Mouse (Mus musculus) midbrain, embryonic 13.5 days (tissue): ENCODE measurements around the gene Pdcd1lg2. TPM values are rescaled to one million over a fixed set of nuclear protein-coding genes. Genes with fewer than 3 reads are reported as not detected.
"Not testable (repeated sequence)": the region's sequence is repeated elsewhere in the genome, so short reads cannot be mapped to it uniquely, and the experiment has no call there.

Source experiments
- ATAC-seq: fragments of 200-750 bp; cut with Nextera tagmentation; 2 replicates; pipeline ENCODE4 v1.8.0; 2017; ENCODE audit warnings: mild to moderate bottlenecking, moderate TSS enrichment, moderate library complexity
- H3K27ac ChIP-seq: fragments of 300-500 bp; sonication (generic); 2 replicates; pipeline ENCODE4 v1.5.1; 2015; ENCODE audit warnings: inconsistent platforms, mild to moderate bottlenecking, moderate library complexity
- H3K27me3 ChIP-seq: fragments of 300-500 bp; sonication (generic); 2 replicates; pipeline ENCODE4 v1.6.1; 2015; ENCODE audit warnings: mild to moderate bottlenecking, inconsistent platforms
- H3K36me3 ChIP-seq: fragments of 300-500 bp; sonication (generic); 2 replicates; pipeline ENCODE4 v1.6.1; 2015; ENCODE audit warnings: mild to moderate bottlenecking, inconsistent platforms
- H3K4me1 ChIP-seq: fragments of 300-500 bp; sonication (generic); replicated peaks from 2 replicates; pipeline ENCODE4 v1.6.1; 2015; ENCODE audit warnings: inconsistent platforms
- H3K4me2 ChIP-seq: fragments of 300-500 bp; sonication (generic); replicated peaks from 2 replicates; pipeline ENCODE4 v1.6.1; 2015; ENCODE audit warnings: moderate library complexity, mild to moderate bottlenecking, inconsistent platforms
- H3K4me3 ChIP-seq: fragments of 300-500 bp; sonication (generic); replicated peaks from 2 replicates; pipeline ENCODE4 v1.5.1; 2015; ENCODE audit warnings: mild to moderate bottlenecking, inconsistent platforms
- H3K9ac ChIP-seq: fragments of 300-500 bp; sonication (generic); replicated peaks from 2 replicates; pipeline ENCODE4 v1.6.1; 2015; ENCODE audit warnings: mild to moderate bottlenecking, inconsistent platforms
- H3K9me3 ChIP-seq: fragments of 300-500 bp; sonication (generic); 2 replicates; pipeline ENCODE4 v1.6.1; 2016; ENCODE audit warnings: mild to moderate bottlenecking, inconsistent platforms
- WGBS: fragments of 180-500 bp; shearing (Covaris S2); methylation state at CpG from one replicate; pipeline ENCODE4 v1.1.7; 2015; 5-methylcytosine and 5-hydroxymethylcytosine counted together
- polyA plus RNA-seq: library from polyadenylated mRNA; unstranded; fragments of >200 nt; fragmentation: Nextera tagmentation; extraction: Ambion mirVana; gene quantifications from 2 replicates; pipeline ENCODE4 v1.2.1, GENCODE M21; 2015

Pdcd1lg2 gene
- polyA plus RNA-seq, 1 experiment from 2014 or later, result 0.09 TPM

GRCm38 (mm10) chr19:29406042-29407017 is 4.4 kb upstream of the Pdcd1lg2 start:
- Histone ChIP-seq H3K36me3 (no peaks in the 10 kb centered on the region), H3K27me3 (no peaks in the 10 kb centered on the region), H3K9ac (no peak overlapping the region), H3K9me3 (no peaks in the 10 kb centered on the region), H3K27ac (no peak overlapping the region), H3K4me2 (no peak overlapping the region), H3K4me1 (no peaks in the 10 kb centered on the region), H3K4me3 (no peak overlapping the region)
- no peak for ATAC-seq
- 87% methylated on average over 18 of the region's 18 CpGs for WGBS

GRCm38 (mm10) chr19:29412476-29413420 is 2.0 kb downstream of the Pdcd1lg2 start:
- H3K4me3 ChIP-seq, result no peak overlapping the region
- H3K9me3 ChIP-seq, result no peaks in the 10 kb centered on the region
- H3K4me2 ChIP-seq, result no peak overlapping the region
- no peak overlapping the region for H3K9ac ChIP-seq
- H3K27ac ChIP-seq, result no peak overlapping the region
- H3K36me3 ChIP-seq, result no peaks in the 10 kb centered on the region
- H3K4me1 ChIP-seq, result no peaks in the 10 kb centered on the region
- H3K27me3 ChIP-seq, result no peaks in the 10 kb centered on the region
- no peak for ATAC-seq
- 89% methylated on average over 6 of the region's 6 CpGs for WGBS

DNA sequence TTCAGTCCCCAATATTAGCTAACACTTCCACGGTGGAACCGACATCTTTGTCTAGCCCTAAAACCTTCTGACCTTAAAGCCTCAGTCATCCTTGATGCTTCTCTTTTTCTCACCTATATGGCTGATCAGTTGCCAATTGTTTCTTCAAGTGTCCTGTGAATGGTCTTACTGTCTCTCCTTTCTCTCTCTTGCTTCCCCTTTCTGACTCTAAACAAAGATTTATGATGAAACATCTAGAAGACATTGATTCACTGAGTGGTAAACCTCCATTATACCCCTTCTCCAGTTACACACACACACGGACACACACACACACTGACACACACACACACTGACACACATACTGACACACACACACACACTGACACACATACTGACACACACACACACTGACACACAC is 3.8 kb downstream of the Pdcd1lg2 start:
- ATAC-seq, result no peak
- Histone ChIP-seq H3K36me3 (no peaks in the 10 kb centered on the region), H3K27ac (no peak overlapping the region), H3K27me3 (no peaks in the 10 kb centered on the region), H3K9me3 (no peaks in the 10 kb centered on the region), H3K9ac (no peak overlapping the region), H3K4me2 (no peak overlapping the region), H3K4me1 (no peaks in the 10 kb centered on the region), H3K4me3 (no peak overlapping the region)
- 86% methylated on average over 3 of the region's 3 CpGs for WGBS

- not testable (repeated sequence) for ATAC-seq, H3K36me3 ChIP-seq, H3K9ac ChIP-seq, H3K9me3 ChIP-seq, H3K4me1 ChIP-seq, H3K4me2 ChIP-seq, H3K27ac ChIP-seq, H3K27me3 ChIP-seq, H3K4me3 ChIP-seq
Observed at GRCm38 (mm10) chr19:29414917-29415316, 4.2 kb downstream of the Pdcd1lg2 start.

DNA sequence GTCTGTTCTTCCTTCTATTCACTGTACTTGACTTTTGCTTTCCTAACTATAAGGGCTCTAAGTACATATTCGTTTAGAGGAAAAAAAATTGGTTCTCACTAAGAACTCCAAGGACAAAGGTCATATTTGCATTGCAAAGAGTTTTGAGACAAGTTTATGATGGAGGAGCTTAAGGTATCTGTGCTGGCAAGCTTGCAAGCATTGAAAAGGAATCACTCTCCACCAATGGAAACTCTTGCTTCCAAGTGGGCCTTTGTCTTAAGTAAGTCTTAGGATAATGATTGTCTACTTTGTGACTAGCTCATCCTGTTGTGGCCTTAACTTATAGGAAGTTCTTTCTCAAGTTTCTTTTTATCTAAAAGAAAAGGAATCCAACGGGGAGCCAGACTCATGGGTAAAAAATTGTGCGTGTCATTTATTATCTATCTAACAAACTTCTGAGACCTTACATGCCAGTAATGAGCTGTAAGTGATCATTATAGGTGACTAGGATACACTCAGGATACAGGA is 5.7 kb downstream of the Pdcd1lg2 start:
- no peaks in the 10 kb centered on the region for H3K36me3 ChIP-seq
- 82% methylated on average over 3 of the region's 3 CpGs for WGBS
- no peak for ATAC-seq
- H3K9me3 ChIP-seq, result no peaks in the 10 kb centered on the region
- no peaks in the 10 kb centered on the region for H3K27me3 ChIP-seq
- no peak overlapping the region for H3K4me3 ChIP-seq
- H3K4me2 ChIP-seq, result no peak overlapping the region
- H3K27ac ChIP-seq, result no peak overlapping the region
- no peak overlapping the region for H3K9ac ChIP-seq
- H3K4me1 ChIP-seq, result no peaks in the 10 kb centered on the region

GRCm38 (mm10) chr19:29417188-29417587 is 6.5 kb downstream of the Pdcd1lg2 start:
- WGBS, result 69% methylated on average over 2 of the region's 2 CpGs
- H3K27me3 ChIP-seq, result no peaks in the 10 kb centered on the region
- H3K4me3 ChIP-seq, result no peak overlapping the region
- no peaks in the 10 kb centered on the region for H3K36me3 ChIP-seq
- no peak overlapping the region for H3K27ac ChIP-seq
- no peak overlapping the region for H3K9ac ChIP-seq
- no peak for ATAC-seq
- no peak overlapping the region for H3K4me2 ChIP-seq
- H3K9me3 ChIP-seq, result no peaks in the 10 kb centered on the region
- no peaks in the 10 kb centered on the region for H3K4me1 ChIP-seq

- Histone ChIP-seq H3K4me1 (no peaks in the 10 kb centered on the region), H3K4me3 (no peak overlapping the region), H3K27me3 (no peaks in the 10 kb centered on the region), H3K4me2 (no peak overlapping the region), H3K9me3 (no peaks in the 10 kb centered on the region), H3K9ac (no peak overlapping the region), H3K36me3 (no peaks in the 10 kb centered on the region), H3K27ac (no peak overlapping the region)
- WGBS, result 87% methylated on average over 2 of the region's 2 CpGs
- no peak for ATAC-seq
Observed at GRCm38 (mm10) chr19:29417894-29418293, 7.2 kb downstream of the Pdcd1lg2 start.

- ATAC-seq, result no peak
- Histone ChIP-seq H3K9ac (no peak overlapping the region), H3K4me3 (no peak overlapping the region), H3K27me3 (no peaks in the 10 kb centered on the region), H3K4me2 (no peak overlapping the region), H3K9me3 (no peaks in the 10 kb centered on the region), H3K27ac (no peak overlapping the region), H3K36me3 (no peaks in the 10 kb centered on the region), H3K4me1 (no peaks in the 10 kb centered on the region)
- 48% methylated on average over 9 of the region's 9 CpGs for WGBS
Observed at GRCm38 (mm10) chr19:29418661-29419115, 8.0 kb downstream of the Pdcd1lg2 start.

GRCm38 (mm10) chr19:29419506-29419905 is 8.8 kb downstream of the Pdcd1lg2 start:
- no peak overlapping the region for H3K4me2 ChIP-seq

GRCm38 (mm10) chr19:29419946-29420345 is 9.2 kb downstream of the Pdcd1lg2 start:
- Histone ChIP-seq H3K4me3 (no peak overlapping the region), H3K36me3 (no peaks in the 10 kb centered on the region), H3K9ac (no peak overlapping the region), H3K9me3 (no peaks in the 10 kb centered on the region), H3K4me2 (no peak overlapping the region), H3K27ac (no peak overlapping the region), H3K27me3 (no peaks in the 10 kb centered on the region), H3K4me1 (no peaks in the 10 kb centered on the region)
- ATAC-seq, result no peak

More at GRCm38 (mm10) chr19:29419506-29419905, 8.8 kb downstream of the Pdcd1lg2 start:
- no peaks in the 10 kb centered on the region for H3K27me3 ChIP-seq
- 78% methylated on average over 3 of the region's 3 CpGs for WGBS
- no peaks in the 10 kb centered on the region for H3K36me3 ChIP-seq
- H3K27ac ChIP-seq, result no peak overlapping the region
- H3K4me3 ChIP-seq, result no peak overlapping the region
- no peaks in the 10 kb centered on the region for H3K4me1 ChIP-seq
- ATAC-seq, result no peak
- H3K9me3 ChIP-seq, result no peaks in the 10 kb centered on the region
- no peak overlapping the region for H3K9ac ChIP-seq

GRCm38 (mm10) chr19:29420397-29420796 is 9.7 kb downstream of the Pdcd1lg2 start:
- Histone ChIP-seq H3K9ac (no peak overlapping the region), H3K4me3 (no peak overlapping the region), H3K9me3 (no peaks in the 10 kb centered on the region), H3K4me2 (no peak overlapping the region), H3K27ac (no peak overlapping the region), H3K36me3 (no peaks in the 10 kb centered on the region), H3K27me3 (no peaks in the 10 kb centered on the region), H3K4me1 (no peaks in the 10 kb centered on the region)
- no peak for ATAC-seq
- WGBS, result 77% methylated on average over 8 of the region's 8 CpGs
